Mouse (Mus musculus) ES-Bruce4 (cell line): ENCODE data around the gene Thbs2. TPM values are rescaled to one million over a fixed set of nuclear protein-coding genes. Genes with fewer than 3 reads are reported as not detected.
A peak's percentile ranks its signal among the peaks of the same experiment; 100 is the strongest.

Source experiments
- H3K27ac ChIP-seq: 2 replicates; pipeline ENCODE4 v1.5.1; 2012; ENCODE audit warnings: low read length, inconsistent platforms; ENCODE audit not compliant: insufficient read depth
- H3K27me3 ChIP-seq: 2 replicates; pipeline ENCODE4 v1.6.1; 2012; ENCODE audit warnings: mild to moderate bottlenecking, low read length, inconsistent platforms; ENCODE audit not compliant: control insufficient read depth, poor library complexity, insufficient read depth, severe bottlenecking
- H3K36me3 ChIP-seq: 2 replicates; pipeline ENCODE4 v1.6.1; 2012; ENCODE audit warnings: inconsistent platforms, mild to moderate bottlenecking, low read length, moderate library complexity; ENCODE audit not compliant: control insufficient read depth, poor library complexity, insufficient read depth, severe bottlenecking
- H3K4me1 ChIP-seq: one replicate; pipeline ENCODE4 v1.8.1; 2011; ENCODE audit warnings: low read length; ENCODE audit not compliant: control insufficient read depth, insufficient read depth
- H3K4me3 ChIP-seq: 2 replicates; pipeline ENCODE4 v1.5.1; 2011; ENCODE audit warnings: low read depth, mild to moderate bottlenecking, low read length
- H3K9ac ChIP-seq: 2 replicates; pipeline ENCODE4 v1.6.1; 2012; ENCODE audit warnings: low read depth, mild to moderate bottlenecking, inconsistent platforms; ENCODE audit not compliant: poor library complexity, severe bottlenecking
- H3K9me3 ChIP-seq: replicated peaks from 2 replicates; pipeline ENCODE4 v1.6.1; 2012; ENCODE audit warnings: mild to moderate bottlenecking, low read length, inconsistent platforms; ENCODE audit not compliant: control insufficient read depth, poor library complexity, insufficient read depth, severe bottlenecking
- CTCF ChIP-seq: IDR thresholded peaks from one replicate; pipeline ENCODE4 v1.8.1; 2011; ENCODE audit warnings: low read depth, low read length
- EP300 ChIP-seq: IDR thresholded peaks from 2 replicates; pipeline ENCODE4 v1.6.1; 2011; ENCODE audit warnings: low read depth, low read length; ENCODE audit not compliant: insufficient read depth
- POLR2A ChIP-seq: IDR thresholded peaks from one replicate; pipeline ENCODE4 v1.8.1; 2011; ENCODE audit warnings: low read length; ENCODE audit not compliant: insufficient read depth
- polyA plus RNA-seq: library from polyadenylated mRNA; stranded (reverse); fragments of >200 nt; gene quantifications from 2 replicates; pipeline ENCODE4 v1.2.4, GENCODE M21; 2011; ENCODE audit warnings: low read depth; ENCODE audit not compliant: missing spikeins, insufficient read depth, insufficient read length

Gene Thbs2
- 1.7 and 2.0 TPM in 2 replicates for polyA plus RNA-seq

DNA sequence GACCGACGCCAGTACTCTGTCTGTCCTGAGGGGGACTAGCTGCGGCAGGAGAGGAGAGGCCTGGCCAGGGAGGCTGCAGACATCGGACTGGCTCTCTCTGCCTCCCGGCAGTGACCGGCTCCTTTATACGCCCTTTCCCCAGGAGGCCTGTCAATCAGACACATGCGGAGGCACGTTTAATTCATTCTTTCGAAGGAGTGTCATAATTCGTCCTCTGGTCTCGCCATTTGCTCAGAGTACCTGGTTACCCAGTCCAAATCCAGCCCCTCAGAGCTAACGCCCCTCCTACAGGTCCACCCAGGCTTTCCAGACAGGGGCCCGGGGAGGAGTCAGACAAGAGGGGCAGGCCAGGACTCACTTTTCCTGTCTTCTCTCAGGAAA is at the start of gene Thbs2:
Gene Thbs2 (minus strand): TSS at position 242 of the 381 bp plus-strand sequence.
- Histone ChIP-seq H3K27me3 (peaks cover 11% of the 10 kb centered on the region), H3K9ac (no peak within 1 kb of the TSS), H3K36me3 (no peaks in the 10 kb centered on the region), H3K4me1 (no peaks in the 10 kb centered on the region), H3K9me3 (no peaks in the 10 kb centered on the region), H3K27ac (no peak within 1 kb of the TSS), H3K4me3 (0 out of 2 replicates have a peak within 1 kb of the TSS, but pooled peaks have one; percentile 15)
- no peak for TF ChIP-seq CTCF
- no peak for TF ChIP-seq POLR2A
- peak; percentile 82; the same call in 1 of the 2 replicates for TF ChIP-seq EP300

DNA sequence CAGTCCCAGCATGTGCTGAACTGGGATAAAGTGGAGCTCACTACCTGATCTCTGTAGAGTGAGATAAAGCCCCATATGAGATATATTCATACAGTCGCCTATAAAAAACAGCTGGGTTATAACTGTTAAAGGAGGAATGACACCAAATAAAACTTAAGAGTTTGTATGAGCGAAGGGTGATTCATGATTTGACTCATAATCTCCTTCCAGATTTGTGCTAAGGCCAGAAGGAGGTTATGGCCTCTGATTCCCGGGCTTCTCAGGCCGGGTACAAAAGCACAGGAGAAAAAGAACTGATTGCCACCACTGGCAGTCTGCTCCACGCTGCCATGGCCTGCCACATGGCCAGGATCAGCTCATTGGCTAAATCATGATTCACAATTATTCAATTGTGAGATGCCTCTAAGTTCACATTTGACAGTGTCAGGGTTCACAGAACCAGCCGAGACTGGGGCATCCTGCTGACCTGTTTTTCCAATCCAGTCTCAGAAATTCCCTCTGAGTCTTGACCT is 41.5 kb upstream of the Thbs2 start:
- H3K9ac ChIP-seq: no peak overlapping the region
- H3K27me3 ChIP-seq: no peaks in the 10 kb centered on the region
- H3K4me3 ChIP-seq: no peak overlapping the region
- no peak overlapping the region for H3K27ac ChIP-seq
- no peaks in the 10 kb centered on the region for H3K36me3 ChIP-seq
- TF ChIP-seq CTCF (no peak), EP300 (no peak), POLR2A (no peak)
- H3K4me1 ChIP-seq: no peaks in the 10 kb centered on the region
- H3K9me3 ChIP-seq: no peaks in the 10 kb centered on the region

DNA sequence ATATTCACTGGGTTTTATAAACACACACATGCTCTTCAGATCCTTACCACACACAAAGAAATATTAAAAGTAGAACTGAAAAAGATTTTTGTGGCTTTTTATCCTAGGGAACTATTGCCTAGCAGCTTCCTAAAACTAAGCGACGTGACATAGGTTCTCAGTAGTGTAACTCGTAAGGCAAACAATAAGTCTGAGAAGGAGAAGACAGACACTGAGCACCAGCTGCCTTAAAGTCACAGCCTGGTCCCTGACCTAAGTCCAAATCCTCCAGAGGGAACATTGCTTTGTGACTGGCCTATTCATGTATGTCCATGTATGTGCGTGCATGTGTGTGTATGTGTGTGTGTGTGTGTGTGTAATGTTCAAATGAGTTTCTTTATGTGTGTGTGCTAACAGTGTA is 40.3 kb upstream of the Thbs2 start:
- no peaks in the 10 kb centered on the region for H3K9me3 ChIP-seq
- H3K27ac ChIP-seq: no peak overlapping the region
- H3K4me1 ChIP-seq: no peaks in the 10 kb centered on the region
- no peaks in the 10 kb centered on the region for H3K36me3 ChIP-seq
- H3K4me3 ChIP-seq: no peak overlapping the region
- H3K9ac ChIP-seq: no peak overlapping the region
- TF ChIP-seq CTCF: no peak
- no peak for TF ChIP-seq POLR2A
- no peak for TF ChIP-seq EP300
- H3K27me3 ChIP-seq: no peaks in the 10 kb centered on the region

DNA sequence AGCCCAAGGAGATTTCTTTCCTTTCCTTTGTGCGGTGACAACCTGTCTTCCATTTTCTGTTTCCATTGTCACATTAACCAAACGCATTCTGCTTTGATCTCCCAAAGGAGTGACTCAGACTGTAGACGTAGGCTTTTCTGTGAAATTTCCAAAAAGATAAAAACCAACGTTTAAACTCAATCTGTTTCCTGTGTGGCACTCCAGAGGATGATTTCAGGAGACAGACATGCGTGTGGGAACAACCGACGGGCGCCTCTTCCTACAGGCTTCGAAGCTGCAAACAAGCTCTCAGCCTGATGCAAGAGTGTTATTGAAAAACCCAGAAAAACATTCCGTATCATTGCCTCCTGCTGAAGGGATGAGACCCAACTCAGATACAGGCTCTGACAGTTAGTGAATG is 39.9 kb upstream of the Thbs2 start:
- H3K27ac ChIP-seq: no peak overlapping the region
- TF ChIP-seq EP300 (no peak), CTCF (no peak), POLR2A (no peak)
- no peaks in the 10 kb centered on the region for H3K36me3 ChIP-seq
- H3K4me3 ChIP-seq: no peak overlapping the region
- H3K4me1 ChIP-seq: no peaks in the 10 kb centered on the region
- H3K27me3 ChIP-seq: no peaks in the 10 kb centered on the region
- H3K9me3 ChIP-seq: no peaks in the 10 kb centered on the region
- H3K9ac ChIP-seq: no peak overlapping the region

DNA sequence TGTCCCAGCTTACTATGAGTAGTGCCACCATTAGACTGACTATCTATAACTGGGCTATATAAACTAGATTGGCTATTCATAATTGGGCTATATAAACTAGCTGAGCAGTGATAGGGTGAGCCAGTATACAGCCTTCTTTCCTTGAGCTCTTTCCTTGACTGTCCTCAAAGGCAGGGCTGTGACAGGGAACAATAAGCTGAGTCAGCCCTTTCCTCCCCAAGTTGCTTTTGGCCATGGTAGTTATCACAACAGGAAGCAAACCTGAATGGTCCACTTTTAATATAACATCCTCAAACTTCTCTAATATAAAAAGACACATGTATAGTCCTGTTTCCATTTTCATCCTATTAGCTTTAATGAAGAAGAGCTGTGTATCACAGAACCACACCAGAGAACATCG is 39.0 kb upstream of the Thbs2 start:
- Histone ChIP-seq H3K27ac (no peak overlapping the region), H3K9me3 (no peaks in the 10 kb centered on the region), H3K4me3 (no peak overlapping the region), H3K27me3 (no peaks in the 10 kb centered on the region), H3K9ac (no peak overlapping the region), H3K4me1 (no peaks in the 10 kb centered on the region), H3K36me3 (no peaks in the 10 kb centered on the region)
- TF ChIP-seq EP300 (no peak), CTCF (no peak), POLR2A (no peak)

DNA sequence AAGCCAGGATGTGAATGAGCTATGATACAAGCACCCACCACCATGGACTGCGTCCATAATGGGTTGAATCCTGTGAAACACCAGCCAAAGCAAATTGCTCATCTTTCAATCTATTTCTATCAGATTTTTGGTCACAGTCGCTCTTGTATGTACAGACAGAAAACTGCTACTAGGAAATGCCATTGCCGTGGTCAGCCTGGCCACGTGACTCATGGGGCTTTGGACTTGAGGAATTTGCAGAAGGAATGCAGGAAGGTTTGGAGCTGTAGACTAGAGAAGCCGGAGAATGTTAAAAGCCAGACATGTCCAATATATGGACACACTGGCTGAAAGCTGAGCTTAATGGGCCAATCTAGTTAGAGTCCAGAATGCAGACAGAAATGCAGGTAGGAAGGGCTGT is 36.6 kb upstream of the Thbs2 start:
- Histone ChIP-seq H3K9ac (no peak overlapping the region), H3K27me3 (no peaks in the 10 kb centered on the region), H3K4me1 (no peaks in the 10 kb centered on the region), H3K9me3 (no peaks in the 10 kb centered on the region), H3K27ac (no peak overlapping the region), H3K36me3 (no peaks in the 10 kb centered on the region), H3K4me3 (no peak overlapping the region)
- no peak for TF ChIP-seq EP300
- TF ChIP-seq POLR2A: no peak
